Mouse (Mus musculus) MEL (cell line): Measurements from ENCODE around the gene Kcnh1. TPM values are rescaled to one million over a fixed set of nuclear protein-coding genes. Genes with fewer than 3 reads are reported as not detected.

Experiments
- DNase-seq: peaks from one replicate; pipeline ENCODE4 v3.0.0; 2011; ENCODE audit warnings: low read depth, low spot score
- H3K27ac ChIP-seq: 2 replicates; pipeline ENCODE4 v1.5.1; 2012; ENCODE audit warnings: low read depth, mild to moderate bottlenecking, control low read depth, low read length, moderate library complexity; ENCODE audit not compliant: control insufficient read depth
- H3K27me3 ChIP-seq, 2 experiments: fragments of 150-350 bp in 1 of 2; sonication (generic) in 1 of 2; 2 replicates each; pipeline ENCODE4 v1.6.1; 2012; ENCODE audit warnings: low read length in 2 of 2, mild to moderate bottlenecking in 2 of 2, improper control_type of control experiment in 1 of 2, moderate library complexity in 1 of 2; ENCODE audit not compliant: insufficient read depth in 2 of 2, control insufficient read depth in 1 of 2
- H3K36me3 ChIP-seq, 2 experiments: 2 replicates each; pipeline ENCODE4 v1.6.1; 2012 to 2014; ENCODE audit warnings: low read length in 2 of 2, improper control_type of control experiment in 1 of 2, inconsistent platforms in 1 of 2, mild to moderate bottlenecking in 1 of 2; ENCODE audit not compliant: insufficient read depth in 2 of 2, control insufficient read depth in 1 of 2
- H3K4me1 ChIP-seq, 2 experiments: fragments of 150-350 bp in 1 of 2; sonication (generic) in 1 of 2; 2 replicates each; pipeline ENCODE4 v1.6.1; 2012; ENCODE audit warnings: low read length in 2 of 2, improper control_type of control experiment in 1 of 2, mild to moderate bottlenecking in 1 of 2; ENCODE audit not compliant: insufficient read depth in 2 of 2, control insufficient read depth in 1 of 2
- H3K4me3 ChIP-seq, 2 experiments: fragments of 150-350 bp in 1 of 2; sonication (generic) in 1 of 2; 2 replicates each; pipeline ENCODE4 v1.5.1; 2012; ENCODE audit warnings: low read depth in 2 of 2, low read length in 2 of 2, mild to moderate bottlenecking in 2 of 2, moderate library complexity in 2 of 2, control low read depth in 1 of 2, improper control_type of control experiment in 1 of 2; ENCODE audit not compliant: control insufficient read depth in 1 of 2, insufficient read depth in 1 of 2
- H3K79me2 ChIP-seq: 2 replicates; pipeline ENCODE4 v1.6.1; 2012; ENCODE audit warnings: mild to moderate bottlenecking, low read length, moderate library complexity; ENCODE audit not compliant: control insufficient read depth, poor library complexity, insufficient read depth
- H3K9ac ChIP-seq: 2 replicates; pipeline ENCODE4 v1.6.1; 2012; ENCODE audit warnings: low read depth, mild to moderate bottlenecking, control low read depth, low read length, moderate library complexity; ENCODE audit not compliant: control insufficient read depth, poor library complexity, severe bottlenecking
- H3K9me3 ChIP-seq: fragments of 150-350 bp; sonication (generic); replicated peaks from 2 replicates; pipeline ENCODE4 v1.6.1; 2012; ENCODE audit warnings: mild to moderate bottlenecking, low read length, improper control_type of control experiment, moderate library complexity; ENCODE audit not compliant: insufficient read depth
- BHLHE40 ChIP-seq: IDR thresholded peaks from 2 replicates; pipeline ENCODE4 v1.6.1; 2012; ENCODE audit warnings: low read depth, mild to moderate bottlenecking, inconsistent platforms, low read length, improper control_type of control experiment, borderline replicate concordance
- E2F4 ChIP-seq: IDR thresholded peaks from 2 replicates; pipeline ENCODE4 v1.6.1; 2011; ENCODE audit warnings: low read depth, low read length, improper control_type of control experiment, borderline replicate concordance
- GABPA ChIP-seq: IDR thresholded peaks from 2 replicates; pipeline ENCODE4 v1.6.1; 2012; ENCODE audit warnings: low read depth, mild to moderate bottlenecking, inconsistent platforms, low read length, improper control_type of control experiment, moderate library complexity
- GATA1 ChIP-seq: IDR thresholded peaks from 2 replicates; pipeline ENCODE4 v1.6.1; 2011; ENCODE audit warnings: low read depth, low read length, improper control_type of control experiment
- HCFC1 ChIP-seq: IDR thresholded peaks from 2 replicates; pipeline ENCODE4 v1.6.1; 2012; ENCODE audit warnings: low read depth, mild to moderate bottlenecking, inconsistent platforms, low read length, improper control_type of control experiment, moderate library complexity
- KAT2A ChIP-seq: conservative IDR thresholded peaks from 2 replicates; pipeline ENCODE4 v1.6.1; 2012; ENCODE audit warnings: low read depth, low read length, improper control_type of control experiment, inconsistent platforms
- MAX ChIP-seq: IDR thresholded peaks from 2 replicates; pipeline ENCODE4 v1.6.1; 2011; ENCODE audit warnings: low read length, improper control_type of control experiment
- MAZ ChIP-seq: IDR thresholded peaks from 2 replicates; pipeline ENCODE4 v1.6.1; 2012; ENCODE audit warnings: low read depth, mild to moderate bottlenecking, inconsistent platforms, low read length, improper control_type of control experiment
- MXI1 ChIP-seq: IDR thresholded peaks from 2 replicates; pipeline ENCODE4 v1.6.1; 2011; ENCODE audit warnings: mild to moderate bottlenecking, low read depth, low read length, improper control_type of control experiment
- MYB ChIP-seq: IDR thresholded peaks from 2 replicates; pipeline ENCODE4 v1.6.1; 2011; ENCODE audit warnings: mild to moderate bottlenecking, low read depth, low read length, improper control_type of control experiment
- MYC ChIP-seq: IDR thresholded peaks from 2 replicates; pipeline ENCODE4 v1.6.1; 2011; ENCODE audit warnings: low read depth, mild to moderate bottlenecking, low read length, improper control_type of control experiment, moderate library complexity
- NRF1 ChIP-seq: IDR thresholded peaks from 2 replicates; pipeline ENCODE4 v1.6.1; 2014; ENCODE audit warnings: low read depth, mild to moderate bottlenecking, inconsistent platforms, low read length, improper control_type of control experiment, moderate library complexity; ENCODE audit not compliant: poor library complexity, insufficient read depth, severe bottlenecking
- POLR2A ChIP-seq, 2 experiments: IDR thresholded peaks; 2 replicates each; pipeline ENCODE4 v1.6.1; 2011 to 2012; ENCODE audit warnings: low read length in 2 of 2, mild to moderate bottlenecking in 2 of 2, control low read depth in 1 of 2, improper control_type of control experiment in 1 of 2, low read depth in 1 of 2, moderate library complexity in 1 of 2; ENCODE audit not compliant: control insufficient read depth in 1 of 2, insufficient read depth in 1 of 2, poor library complexity in 1 of 2
- POLR2AphosphoS5 ChIP-seq: IDR thresholded peaks from 2 replicates; pipeline ENCODE4 v1.6.1; 2012; ENCODE audit warnings: low read depth, borderline replicate concordance, mild to moderate bottlenecking, inconsistent platforms, low read length, moderate library complexity, mixed read lengths
- SIN3A ChIP-seq: IDR thresholded peaks from 2 replicates; pipeline ENCODE4 v1.6.1; 2012; ENCODE audit warnings: low read length, improper control_type of control experiment, inconsistent platforms
- TBP ChIP-seq: IDR thresholded peaks from 2 replicates; pipeline ENCODE4 v1.8.0; 2011; ENCODE audit warnings: low read depth, low read length, improper control_type of control experiment
- TCF12 ChIP-seq: IDR thresholded peaks from 2 replicates; pipeline ENCODE4 v1.6.1; 2014; ENCODE audit warnings: low read depth, mild to moderate bottlenecking, inconsistent platforms, low read length, improper control_type of control experiment, moderate library complexity
- UBTF ChIP-seq: IDR thresholded peaks from 2 replicates; pipeline ENCODE4 v1.6.1; 2012; ENCODE audit warnings: low read depth, mild to moderate bottlenecking, inconsistent platforms, low read length, improper control_type of control experiment, moderate library complexity, borderline replicate concordance; ENCODE audit not compliant: insufficient read depth
- USF2 ChIP-seq, 2 experiments: IDR thresholded peaks; 2 replicates each; pipeline ENCODE4 v1.6.1; 2011 to 2012; ENCODE audit warnings: improper control_type of control experiment in 2 of 2, low read length in 2 of 2, borderline replicate concordance in 1 of 2, inconsistent platforms in 1 of 2, low read depth in 1 of 2, mild to moderate bottlenecking in 1 of 2; ENCODE audit not compliant: insufficient read depth in 1 of 2
- ZC3H11A ChIP-seq: IDR thresholded peaks from 2 replicates; pipeline ENCODE4 v1.6.1; 2012; ENCODE audit warnings: low read depth, mild to moderate bottlenecking, inconsistent platforms, low read length, improper control_type of control experiment
- ZKSCAN1 ChIP-seq: IDR thresholded peaks from 2 replicates; pipeline ENCODE4 v1.6.1; 2012; ENCODE audit warnings: low read depth, mild to moderate bottlenecking, inconsistent platforms, low read length, improper control_type of control experiment, moderate library complexity
- ZMIZ1 ChIP-seq: IDR thresholded peaks from 2 replicates; pipeline ENCODE4 v1.6.1; 2012; ENCODE audit warnings: low read depth, mild to moderate bottlenecking, inconsistent platforms, low read length, improper control_type of control experiment, moderate library complexity
- polyA plus RNA-seq, 2 experiments: library from polyadenylated mRNA; stranded (reverse) in 1 of 2; unstranded in 1 of 2; fragments of >175 nt in 1 of 2; fragments of >200 nt in 1 of 2; gene quantifications; 2 replicates each; pipeline versions ENCODE4 v1.2.1 to v1.2.4; 2012; ENCODE audit warnings: low replicate concordance in 2 of 2, low read depth in 1 of 2; ENCODE audit not compliant: insufficient read length in 2 of 2, insufficient read depth in 1 of 2, missing spikeins in 1 of 2
- total RNA-seq: library from RNA; depleted of rRNA; stranded (reverse); fragments of 300-350 nt; gene quantifications from 2 replicates; pipeline ENCODE4 v1.2.3, GENCODE M21; 2012

Gene Kcnh1
- total and polyA plus RNA-seq, 3 experiments: not detected

DNA sequence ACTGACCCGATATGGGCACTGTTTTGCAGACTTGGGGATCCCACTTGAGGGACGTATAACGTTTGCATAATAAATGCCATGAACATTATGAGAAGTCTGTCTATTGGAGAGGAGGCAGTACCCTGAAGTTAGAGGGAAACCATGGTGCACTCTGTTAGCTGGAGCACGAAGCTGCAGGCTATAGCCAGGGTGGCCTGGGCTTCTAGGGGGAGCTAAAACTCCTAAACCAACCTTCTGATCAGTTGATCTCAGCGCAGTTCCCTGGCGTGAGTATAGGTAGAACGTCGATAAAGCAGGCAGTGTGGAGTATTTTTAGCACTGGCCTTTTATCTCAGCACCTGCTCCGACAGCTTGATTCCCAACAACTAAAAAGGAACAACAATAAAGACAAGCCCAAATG, 2.1 kb downstream of the Kcnh1 start:
- Histone ChIP-seq H3K27me3 (no peaks in the 10 kb centered on the region), H3K9me3 (no peaks in the 10 kb centered on the region), H3K79me2 (no peaks in the 10 kb centered on the region), H3K4me3 (no peak overlapping the region), H3K4me1 (no peaks in the 10 kb centered on the region)
- no peak for DNase-seq
- TF ChIP-seq GABPA (no peak), MAX (no peak), ZC3H11A (no peak), SIN3A (no peak), TBP (no peak), E2F4 (no peak), MXI1 (no peak), MYB (no peak), NRF1 (no peak), ZMIZ1 (no peak), UBTF (no peak), KAT2A (no peak), POLR2A (IDR thresholded peaks at IDR 0.05; ENCODE audit: control insufficient read depth in 1 of 2, insufficient read depth in 1 of 2, low read depth in 1 of 2, low read length in 2 of 2, poor library complexity in 1 of 2) (no peak), MYC (no peak), POLR2AphosphoS5 (no peak)
- TF ChIP-seq, all 39 proteins: peak for 0
- Histone ChIP-seq H3K9ac (no peak overlapping the region), H3K27ac (no peak overlapping the region), H3K36me3 (no peaks in the 10 kb centered on the region)

DNA sequence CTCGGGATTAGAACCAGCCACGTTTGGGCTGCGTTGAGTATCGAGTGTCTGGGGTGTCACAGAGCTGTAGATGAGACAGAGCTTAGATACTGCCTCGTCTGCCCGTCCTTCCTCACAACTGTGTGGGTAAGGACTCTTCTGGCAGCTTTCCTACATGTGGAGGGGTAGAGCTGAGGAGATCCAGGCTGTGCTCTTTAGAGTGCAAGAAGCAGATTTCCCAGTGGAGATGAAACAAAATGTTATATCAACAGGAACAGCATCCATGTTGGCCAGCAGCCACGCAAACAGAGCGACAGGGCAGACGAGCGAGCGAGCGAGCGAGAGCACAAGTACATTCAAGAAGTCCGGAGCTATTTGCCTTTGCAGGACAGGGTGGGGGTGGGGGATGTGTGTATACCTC, 3.1 kb downstream of the Kcnh1 start:
- no peak for DNase-seq

More for the DNA sequence above, 3.1 kb downstream of the Kcnh1 start:
- Histone ChIP-seq H3K9ac (no peak overlapping the region), H3K79me2 (no peaks in the 10 kb centered on the region), H3K36me3 (no peaks in the 10 kb centered on the region), H3K27me3 (no peaks in the 10 kb centered on the region), H3K4me3 (no peak overlapping the region), H3K9me3 (no peaks in the 10 kb centered on the region), H3K27ac (no peak overlapping the region), H3K4me1 (no peaks in the 10 kb centered on the region)
- TF ChIP-seq GATA1 (no peak), BHLHE40 (no peak), USF2 (IDR thresholded peaks at IDR 0.05; ENCODE audit: borderline replicate concordance in 1 of 2, insufficient read depth in 1 of 2, low read depth in 1 of 2, low read length in 2 of 2) (no peak), MAZ (no peak), NRF1 (no peak), POLR2A (IDR thresholded peaks at IDR 0.05; ENCODE audit: control insufficient read depth in 1 of 2, insufficient read depth in 1 of 2, low read depth in 1 of 2, low read length in 2 of 2, poor library complexity in 1 of 2) (no peak), GABPA (no peak), KAT2A (no peak), ZKSCAN1 (no peak), POLR2AphosphoS5 (no peak), MAX (no peak), TBP (no peak), HCFC1 (no peak), TCF12 (no peak)
